Mouse (Mus musculus): ENCODE measurements around the gene Olfr448. TPM values are rescaled to one million over a fixed set of nuclear protein-coding genes. Genes with fewer than 3 reads are reported as not detected.

Gene Olfr448
- polyA plus RNA-seq (2014; fragmentation: Illumina TruSeq; extraction: RNeasy Lipid Tissue Mini Kit (QIAGEN cat#74804); ENCODE audit: low read depth, low replicate concordance): not detected

GRCm38 (mm10) chr6:42890141-42890540, at the start of gene Olfr448:
Gene Olfr448 (plus strand): TSS chr6:42890441.

GRCm38 (mm10) chr6:42908578-42908977, 18.3 kb downstream of the Olfr448 start, which contains the start of gene Olfr447:
Gene Olfr447 (plus strand): TSS chr6:42908878.

GRCm38 (mm10) chr6:42921077-42921476, 30.8 kb downstream of the Olfr448 start, which contains the start of gene Olfr446:
Gene Olfr446 (plus strand): TSS chr6:42921377.

Other genes starting within 250 kb of the Olfr448 start
- 2.6 TPM for gene Tcaf2, start 245.2 kb upstream of the Olfr448 start, polyA plus RNA-seq (2014; fragmentation: Illumina TruSeq; extraction: RNeasy Lipid Tissue Mini Kit (QIAGEN cat#74804); ENCODE audit: low read depth, low replicate concordance)
- 10.7 TPM for gene Tcaf1, start 180.4 kb upstream of the Olfr448 start, polyA plus RNA-seq (2014; fragmentation: Illumina TruSeq; extraction: RNeasy Lipid Tissue Mini Kit (QIAGEN cat#74804); ENCODE audit: low read depth, low replicate concordance)
- gene Olfr453, start 151.1 kb upstream of the Olfr448 start, polyA plus RNA-seq (2014; fragmentation: Illumina TruSeq; extraction: RNeasy Lipid Tissue Mini Kit (QIAGEN cat#74804); ENCODE audit: low read depth, low replicate concordance): not detected
- not detected for gene Olfr38, start 134.0 kb upstream of the Olfr448 start, polyA plus RNA-seq (2014; fragmentation: Illumina TruSeq; extraction: RNeasy Lipid Tissue Mini Kit (QIAGEN cat#74804); ENCODE audit: low read depth, low replicate concordance)
- gene Olfr452, start 105.3 kb upstream of the Olfr448 start, polyA plus RNA-seq (2014; fragmentation: Illumina TruSeq; extraction: RNeasy Lipid Tissue Mini Kit (QIAGEN cat#74804); ENCODE audit: low read depth, low replicate concordance): not detected
- not detected for gene Olfr450, start 78.5 kb upstream of the Olfr448 start, polyA plus RNA-seq (2014; fragmentation: Illumina TruSeq; extraction: RNeasy Lipid Tissue Mini Kit (QIAGEN cat#74804); ENCODE audit: low read depth, low replicate concordance)
- not detected for gene Olfr449, start 56.1 kb upstream of the Olfr448 start, polyA plus RNA-seq (2014; fragmentation: Illumina TruSeq; extraction: RNeasy Lipid Tissue Mini Kit (QIAGEN cat#74804); ENCODE audit: low read depth, low replicate concordance)
- not detected for gene Olfr447, start 18.4 kb downstream of the Olfr448 start, polyA plus RNA-seq (2014; fragmentation: Illumina TruSeq; extraction: RNeasy Lipid Tissue Mini Kit (QIAGEN cat#74804); ENCODE audit: low read depth, low replicate concordance)
- gene Olfr446, start 30.9 kb downstream of the Olfr448 start, polyA plus RNA-seq (2014; fragmentation: Illumina TruSeq; extraction: RNeasy Lipid Tissue Mini Kit (QIAGEN cat#74804); ENCODE audit: low read depth, low replicate concordance): not detected
- gene Olfr444, start 58.6 kb downstream of the Olfr448 start, polyA plus RNA-seq (2014; fragmentation: Illumina TruSeq; extraction: RNeasy Lipid Tissue Mini Kit (QIAGEN cat#74804); ENCODE audit: low read depth, low replicate concordance): not detected
- gene Olfr441, start 215.9 kb downstream of the Olfr448 start, polyA plus RNA-seq (2014; fragmentation: Illumina TruSeq; extraction: RNeasy Lipid Tissue Mini Kit (QIAGEN cat#74804); ENCODE audit: low read depth, low replicate concordance): not detected

Data from heart, adult 10 weeks (tissue).